ENCODE assay signal across 8 mouse cellular contexts in genomic region chr15:78258246-78258865, GRCm38 (mm10). TPM values are rescaled to one million over a fixed set of nuclear protein-coding genes. Genes with fewer than 3 reads are reported as not detected.
DNase-seq lines count a peak whose midpoint lies in the region; ATAC-seq and TF ChIP-seq lines count a peak whose summit lies in the region.
"Had no signal": no experiment of that assay in that cellular context is flagged by ENCODE, and none has a peak within 500 bp of the region (broad histone marks: within the 10 kb centered on the region; RNA-seq: fewer than 3 reads in every experiment).

No protein-coding gene starts in this region.

- no peak overlapping the region for H3K4me2 ChIP-seq in heart, embryonic 12.5 days
- H3K4me2 ChIP-seq in liver, postnatal 0 days (ENCODE audit: low read depth, low read length): peak overlapping the region; percentile 23
- H3K4me2 ChIP-seq: embryonic facial prominence, embryonic 13.5 days had no signal

- no peak overlapping the region for H3K4me3 ChIP-seq in heart, embryonic 12.5 days
- H3K4me3 ChIP-seq in liver, postnatal 0 days (ENCODE audit: low read depth, low read length): no peak overlapping the region
- H3K4me3 ChIP-seq: embryonic facial prominence, embryonic 13.5 days had no signal

- peak; percentile 45 to 56 for DNase-seq in spleen, postnatal 36 days (ENCODE audit: low spot score in 2 of 2)
- no peak for DNase-seq in spleen, adult 18-20 months
- DNase-seq in liver, postnatal 0 days: peak; percentile 58
- no peak for DNase-seq in cerebellum, postnatal 25 days
- no peak for DNase-seq in embryo, embryonic 10 days (ENCODE audit: low spot score)
- no peak for DNase-seq in urinary bladder, postnatal 4 days (ENCODE audit: low spot score in 2 of 2)

- WGBS in heart, embryonic 12.5 days: 57% methylated on average over 10 of the region's 10 CpGs
- 43% methylated on average over 10 of the region's 10 CpGs for WGBS in liver, postnatal 0 days (ENCODE audit: insufficient replicate concordance)

- H3K27ac ChIP-seq in heart, embryonic 12.5 days (ENCODE audit: poor library complexity, severe bottlenecking): peak overlapping the region; percentile 45; the same call in 1 of the 2 replicates
- H3K27ac ChIP-seq in liver, postnatal 0 days (ENCODE audit: low read depth): peak overlapping the region; percentile 87
- H3K27ac ChIP-seq: embryonic facial prominence, embryonic 13.5 days had no signal

- no peaks in the 10 kb centered on the region for H3K9me3 ChIP-seq in heart, embryonic 12.5 days (replicated peaks)
- H3K9me3 ChIP-seq in liver, postnatal 0 days (ENCODE audit: low read length): no peaks in the 10 kb centered on the region
- H3K9me3 ChIP-seq: embryonic facial prominence, embryonic 13.5 days had no signal

- H3K9ac ChIP-seq in heart, embryonic 12.5 days: no peak overlapping the region
- H3K9ac ChIP-seq in liver, postnatal 0 days (replicated peaks): peak overlapping the region; percentile 2; the same call in 1 of the 2 replicates
- H3K9ac ChIP-seq: embryonic facial prominence, embryonic 13.5 days had no signal

- peaks cover 10% of the 10 kb centered on the region for H3K4me1 ChIP-seq in heart, embryonic 12.5 days (replicated peaks)
- H3K4me1 ChIP-seq in liver, postnatal 0 days (ENCODE audit: insufficient read depth): peaks cover 15% of the 10 kb centered on the region
- H3K4me1 ChIP-seq: embryonic facial prominence, embryonic 13.5 days had no signal

- no peak for TF ChIP-seq CTCF in liver, postnatal 0 days (IDR thresholded peaks at IDR 0.05; ENCODE audit: low read depth)

- no peaks in the 10 kb centered on the region for H3K36me3 ChIP-seq in heart, embryonic 12.5 days
- peaks cover 5% of the 10 kb centered on the region; the same call in 1 of the 2 replicates for H3K36me3 ChIP-seq in liver, postnatal 0 days (replicated peaks; ENCODE audit: insufficient read depth, low read length)
- H3K36me3 ChIP-seq: embryonic facial prominence, embryonic 13.5 days had no signal

- peaks cover 22% of the 10 kb centered on the region for H3K27me3 ChIP-seq in heart, embryonic 12.5 days (replicated peaks)
- H3K27me3 ChIP-seq in liver, postnatal 0 days (ENCODE audit: insufficient read depth, low read length): peaks cover 5% of the 10 kb centered on the region; the same call in 1 of the 2 replicates

- no peak for TF ChIP-seq EP300 in liver, postnatal 0 days (IDR thresholded peaks at IDR 0.05; ENCODE audit: low read depth)

- ATAC-seq in heart, embryonic 12.5 days (ENCODE audit: insufficient number of reproducible peaks, low FRiP score): no peak
- peak; percentile 59 for ATAC-seq in liver, postnatal 0 days

RNA-seq across cellular contexts. Expression of gene Ncf4, which starts 13.8 kb away (rescaled TPM):
- polyA plus RNA-seq in heart, embryonic 12.5 days (2016; fragmentation: Nextera tagmentation; extraction: Ambion mirVana): 11.2 and 13.7 TPM in 2 replicates
- polyA plus RNA-seq in liver, postnatal 0 days (2015; fragmentation: Nextera tagmentation; extraction: Ambion mirVana): 55.5 and 56.7 TPM in 2 replicates

RNA-seq across cellular contexts. Expression of gene Csf2rb2, which starts 47.2 kb away (rescaled TPM):
- polyA plus RNA-seq in heart, embryonic 12.5 days (2016; fragmentation: Nextera tagmentation; extraction: Ambion mirVana): 0.48 and 0.51 TPM in 2 replicates
- polyA plus RNA-seq in liver, postnatal 0 days (2015; fragmentation: Nextera tagmentation; extraction: Ambion mirVana): 2.2 and 2.6 TPM in 2 replicates

RNA-seq across cellular contexts. Expression of gene Pvalb, which starts 52.2 kb away (rescaled TPM):
- polyA plus RNA-seq in heart, embryonic 12.5 days (2016; fragmentation: Nextera tagmentation; extraction: Ambion mirVana): 0.21 and 0.49 TPM in 2 replicates
- 2.4 TPM in 1 of 2 replicates, not detected in the other for polyA plus RNA-seq in liver, postnatal 0 days (2015; fragmentation: Nextera tagmentation; extraction: Ambion mirVana)
- polyA plus RNA-seq: embryonic facial prominence, embryonic 13.5 days had no signal

Comparison
In these comparisons a context has a peak if more than half of its experiments do, and no peak if none do; other contexts are left out.
1. DNase-seq: peak in spleen, postnatal 36 days (2 of 2) and liver, postnatal 0 days (single experiment); none in spleen, adult 18-20 months (0 of 2), cerebellum, postnatal 25 days (0 of 2), embryo, embryonic 10 days (single experiment) and urinary bladder, postnatal 4 days (0 of 2).